Mouse (Mus musculus): Measurements from ENCODE around the gene Usp29. TPM values are rescaled to one million over a fixed set of nuclear protein-coding genes. Genes with fewer than 3 reads are reported as not detected.
A peak's percentile ranks its signal among the peaks of the same experiment; 100 is the strongest.

The Usp29 gene
- polyA plus RNA-seq, 1 experiment from 2014 or later = 32.0 TPM

- Histone ChIP-seq H3K27me3 (replicated peaks; ENCODE audit: control insufficient read depth, insufficient read depth, low read length) (no peaks in the 10 kb centered on the region), H3K4me1 (replicated peaks; ENCODE audit: control insufficient read depth, insufficient read depth, low read length) (no peaks in the 10 kb centered on the region), H3K4me3 (replicated peaks; ENCODE audit: low read length) (no peak overlapping the region), H3K27ac (ENCODE audit: low read length) (no peak overlapping the region), H3K36me3 (ENCODE audit: control insufficient read depth, insufficient read depth) (no peaks in the 10 kb centered on the region), H3K4me2 (ENCODE audit: low read length) (no peak overlapping the region), H3K9ac (replicated peaks; ENCODE audit: low read depth, low read length) (no peak overlapping the region), H3K9me3 (ENCODE audit: control insufficient read depth, low read length) (no peaks in the 10 kb centered on the region)
- ATAC-seq = no peak
- 82% methylated on average over 9 of the region's 9 CpGs for WGBS
Observed at GRCm38 (mm10) chr7:6799105-6799805, 68.9 kb downstream of the Usp29 start.

GRCm38 (mm10) chr7:6800586-6801441 is 70.4 kb downstream of the Usp29 start:
- Histone ChIP-seq H3K9ac (replicated peaks; ENCODE audit: low read depth, low read length) (no peak overlapping the region), H3K36me3 (ENCODE audit: control insufficient read depth, insufficient read depth) (no peaks in the 10 kb centered on the region), H3K9me3 (ENCODE audit: control insufficient read depth, low read length) (no peaks in the 10 kb centered on the region), H3K27ac (ENCODE audit: low read length) (no peak overlapping the region), H3K4me1 (replicated peaks; ENCODE audit: control insufficient read depth, insufficient read depth, low read length) (no peaks in the 10 kb centered on the region), H3K27me3 (replicated peaks; ENCODE audit: control insufficient read depth, insufficient read depth, low read length) (no peaks in the 10 kb centered on the region), H3K4me2 (ENCODE audit: low read length) (no peak overlapping the region), H3K4me3 (replicated peaks; ENCODE audit: low read length) (no peak overlapping the region)
- no peak for ATAC-seq
- WGBS = 87% methylated on average over 12 of the region's 12 CpGs

GRCm38 (mm10) chr7:6801642-6802041 is 71.3 kb downstream of the Usp29 start:
- Histone ChIP-seq H3K27me3 (replicated peaks; ENCODE audit: control insufficient read depth, insufficient read depth, low read length) (no peaks in the 10 kb centered on the region), H3K9ac (replicated peaks; ENCODE audit: low read depth, low read length) (no peak overlapping the region), H3K4me2 (ENCODE audit: low read length) (no peak overlapping the region), H3K4me3 (replicated peaks; ENCODE audit: low read length) (no peak overlapping the region), H3K36me3 (ENCODE audit: control insufficient read depth, insufficient read depth) (no peaks in the 10 kb centered on the region), H3K27ac (ENCODE audit: low read length) (no peak overlapping the region), H3K9me3 (ENCODE audit: control insufficient read depth, low read length) (no peaks in the 10 kb centered on the region), H3K4me1 (replicated peaks; ENCODE audit: control insufficient read depth, insufficient read depth, low read length) (no peaks in the 10 kb centered on the region)
- ATAC-seq = no peak
- WGBS = 93% methylated on average over 6 of the region's 6 CpGs

GRCm38 (mm10) chr7:6810556-6810955 is 80.2 kb downstream of the Usp29 start:
- Histone ChIP-seq H3K4me1 (replicated peaks; ENCODE audit: control insufficient read depth, insufficient read depth, low read length) (peaks cover 14% of the 10 kb centered on the region), H3K27me3 (replicated peaks; ENCODE audit: control insufficient read depth, insufficient read depth, low read length) (no peaks in the 10 kb centered on the region), H3K9me3 (ENCODE audit: control insufficient read depth, low read length) (no peaks in the 10 kb centered on the region), H3K27ac (ENCODE audit: low read length) (no peak overlapping the region), H3K4me2 (ENCODE audit: low read length) (no peak overlapping the region), H3K9ac (replicated peaks; ENCODE audit: low read depth, low read length) (no peak overlapping the region), H3K36me3 (ENCODE audit: control insufficient read depth, insufficient read depth) (no peaks in the 10 kb centered on the region), H3K4me3 (replicated peaks; ENCODE audit: low read length) (no peak overlapping the region)
- ATAC-seq = peak; percentile 77
- WGBS = 7% methylated on average over 3 of the region's 3 CpGs

GRCm38 (mm10) chr7:6814971-6815370 is 84.6 kb downstream of the Usp29 start:
- Histone ChIP-seq H3K36me3 (ENCODE audit: control insufficient read depth, insufficient read depth) (no peaks in the 10 kb centered on the region), H3K27me3 (replicated peaks; ENCODE audit: control insufficient read depth, insufficient read depth, low read length) (no peaks in the 10 kb centered on the region), H3K9me3 (ENCODE audit: control insufficient read depth, low read length) (no peaks in the 10 kb centered on the region), H3K9ac (replicated peaks; ENCODE audit: low read depth, low read length) (no peak overlapping the region), H3K4me2 (ENCODE audit: low read length) (no peak overlapping the region), H3K27ac (ENCODE audit: low read length) (no peak overlapping the region), H3K4me1 (replicated peaks; ENCODE audit: control insufficient read depth, insufficient read depth, low read length) (peaks cover 14% of the 10 kb centered on the region), H3K4me3 (replicated peaks; ENCODE audit: low read length) (no peak overlapping the region)
- ATAC-seq = peak; percentile 27; the same call in 1 of the 2 replicates
- 9% methylated on average over 8 of the region's 8 CpGs for WGBS

- 80% methylated on average over 5 of the region's 5 CpGs for WGBS
Observed at GRCm38 (mm10) chr7:6816706-6817376, 86.5 kb downstream of the Usp29 start.

GRCm38 (mm10) chr7:6820296-6820695 is 89.9 kb downstream of the Usp29 start:
- no peak overlapping the region for H3K27ac ChIP-seq (ENCODE audit: low read length)
- 92% methylated on average over 6 of the region's 6 CpGs for WGBS
- no peaks in the 10 kb centered on the region for H3K36me3 ChIP-seq (ENCODE audit: control insufficient read depth, insufficient read depth)
- no peak overlapping the region for H3K9ac ChIP-seq (replicated peaks; ENCODE audit: low read depth, low read length)
- H3K4me1 ChIP-seq (replicated peaks; ENCODE audit: control insufficient read depth, insufficient read depth, low read length) = peaks cover under 1% of the 10 kb centered on the region; the same call in 1 of the 2 replicates
- H3K4me3 ChIP-seq (replicated peaks; ENCODE audit: low read length) = no peak overlapping the region
- H3K27me3 ChIP-seq (replicated peaks; ENCODE audit: control insufficient read depth, insufficient read depth, low read length) = no peaks in the 10 kb centered on the region
- ATAC-seq = no peak
- H3K9me3 ChIP-seq (ENCODE audit: control insufficient read depth, low read length) = no peaks in the 10 kb centered on the region
- H3K4me2 ChIP-seq (ENCODE audit: low read length) = no peak overlapping the region

More at GRCm38 (mm10) chr7:6816706-6817376, 86.5 kb downstream of the Usp29 start:
- H3K4me1 ChIP-seq (replicated peaks; ENCODE audit: control insufficient read depth, insufficient read depth, low read length) = peaks cover 11% of the 10 kb centered on the region
- H3K36me3 ChIP-seq (ENCODE audit: control insufficient read depth, insufficient read depth) = no peaks in the 10 kb centered on the region
- no peak overlapping the region for H3K4me2 ChIP-seq (ENCODE audit: low read length)
- H3K9ac ChIP-seq (replicated peaks; ENCODE audit: low read depth, low read length) = no peak overlapping the region
- H3K27ac ChIP-seq (ENCODE audit: low read length) = 0 out of 2 replicates have a peak overlapping the region, but pooled peaks have one; percentile 1
- no peaks in the 10 kb centered on the region for H3K9me3 ChIP-seq (ENCODE audit: control insufficient read depth, low read length)
- no peaks in the 10 kb centered on the region for H3K27me3 ChIP-seq (replicated peaks; ENCODE audit: control insufficient read depth, insufficient read depth, low read length)
- H3K4me3 ChIP-seq (replicated peaks; ENCODE audit: low read length) = no peak overlapping the region
- peak; percentile 51; the same call in 1 of the 2 replicates for ATAC-seq

- Histone ChIP-seq H3K9ac (replicated peaks; ENCODE audit: low read depth, low read length) (no peak overlapping the region), H3K9me3 (ENCODE audit: control insufficient read depth, low read length) (no peaks in the 10 kb centered on the region), H3K4me3 (replicated peaks; ENCODE audit: low read length) (no peak overlapping the region), H3K27me3 (replicated peaks; ENCODE audit: control insufficient read depth, insufficient read depth, low read length) (no peaks in the 10 kb centered on the region), H3K27ac (ENCODE audit: low read length) (no peak overlapping the region), H3K36me3 (ENCODE audit: control insufficient read depth, insufficient read depth) (no peaks in the 10 kb centered on the region), H3K4me2 (ENCODE audit: low read length) (no peak overlapping the region), H3K4me1 (replicated peaks; ENCODE audit: control insufficient read depth, insufficient read depth, low read length) (no peaks in the 10 kb centered on the region)
- WGBS = 38% methylated on average over 4 of the region's 4 CpGs
- ATAC-seq = no peak
Observed at GRCm38 (mm10) chr7:6822633-6823032, 92.3 kb downstream of the Usp29 start.

- H3K9me3 ChIP-seq (ENCODE audit: control insufficient read depth, low read length) = no peaks in the 10 kb centered on the region
- H3K4me3 ChIP-seq (replicated peaks; ENCODE audit: low read length) = no peak overlapping the region
- H3K27ac ChIP-seq (ENCODE audit: low read length) = no peak overlapping the region
- no peaks in the 10 kb centered on the region for H3K4me1 ChIP-seq (replicated peaks; ENCODE audit: control insufficient read depth, insufficient read depth, low read length)
- no peak overlapping the region for H3K4me2 ChIP-seq (ENCODE audit: low read length)
- no peaks in the 10 kb centered on the region for H3K36me3 ChIP-seq (ENCODE audit: control insufficient read depth, insufficient read depth)
- H3K9ac ChIP-seq (replicated peaks; ENCODE audit: low read depth, low read length) = no peak overlapping the region
- H3K27me3 ChIP-seq (replicated peaks; ENCODE audit: control insufficient read depth, insufficient read depth, low read length) = no peaks in the 10 kb centered on the region
- ATAC-seq = no peak
- 42% methylated on average over 2 of the region's 2 CpGs for WGBS
Observed at GRCm38 (mm10) chr7:6823673-6824072, 93.3 kb downstream of the Usp29 start.

Measured in forebrain, embryonic 16.5 days (tissue).